Mouse (Mus musculus) heart, postnatal 10 days (tissue): ENCODE measurements around the gene Zswim4. TPM values are rescaled to one million over a fixed set of nuclear protein-coding genes. Genes with fewer than 3 reads are reported as not detected.

Experiments used
- DNase-seq, 2 experiments: peaks; one replicate each; pipeline ENCODE4 v3.0.0; 2021
- intact Hi-C: fragments of 180-260 bp; cut with DNase I; formaldehyde crosslinking; loops from one replicate; pipeline ENCODE4 v1.15.1; 2025
- total RNA-seq, 2 experiments: library from RNA; stranded (reverse); gene quantifications; 2 replicates each; pipeline ENCODE4 v1.2.3; 2021

Zswim4 gene
- 10 to 100 TPM; 10.5 to 11.3 TPM for total RNA-seq

DNA sequence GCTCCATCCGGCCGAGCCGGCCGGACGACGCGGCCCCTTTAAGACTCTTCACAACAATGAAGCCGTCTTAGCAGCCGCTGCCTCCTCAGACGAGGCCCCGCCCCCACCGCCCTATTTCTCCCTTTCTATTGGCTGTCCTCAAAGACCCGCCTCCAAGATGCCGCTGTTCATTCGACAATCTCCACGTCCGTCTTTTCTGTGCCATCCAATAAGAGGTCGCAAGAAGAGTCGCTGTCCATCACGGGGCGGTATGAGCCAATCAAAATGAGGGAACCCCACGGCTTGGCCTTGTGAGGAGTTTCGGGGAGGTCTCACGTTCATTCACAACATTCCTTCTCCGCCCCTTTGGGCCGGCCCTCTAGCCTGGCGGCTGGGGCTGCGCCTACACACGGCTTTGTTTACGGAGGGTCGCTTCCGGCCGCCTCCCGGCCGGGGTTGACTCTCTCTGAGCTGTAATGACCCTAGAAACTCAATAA, at the start of gene Zswim4:
Gene Zswim4 (minus strand): TSS at position 58 of the 476 bp plus-strand sequence.
- intact Hi-C loops = no loop called here
- DNase-seq = peak; percentile 99

GRCm38 (mm10) chr8:84285665-84286064, 48.8 kb upstream of the Zswim4 start:
- peak; percentile 57 to 68 for DNase-seq
- intact Hi-C loops = loop anchor here (1.0 kb wide), 2 partner anchors 99 to 246 kb away; no protein-coding TSS in a partner anchor

DNA sequence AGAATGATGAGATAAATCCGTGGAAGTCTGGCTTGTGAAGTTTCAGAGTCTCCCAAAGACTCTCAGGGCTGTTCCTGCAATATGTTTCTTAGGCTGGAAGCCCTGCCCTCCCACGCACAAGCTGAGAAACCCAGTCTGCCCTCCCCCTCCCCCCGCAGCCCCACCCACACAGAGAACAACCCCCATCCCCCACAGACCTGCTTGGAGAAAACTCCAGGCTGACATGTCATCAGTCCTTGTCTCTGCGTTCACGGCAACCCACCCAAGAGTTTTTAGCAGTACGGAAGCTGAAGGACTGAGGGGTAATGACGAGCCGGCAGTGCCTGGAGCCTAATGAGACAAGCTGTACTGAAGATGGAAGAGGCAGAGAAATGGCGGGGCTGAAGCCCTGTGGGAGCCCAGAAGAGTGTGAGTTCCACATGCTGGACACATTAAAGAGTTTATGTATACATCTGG, 47.8 kb upstream of the Zswim4 start:
- intact Hi-C loops = loop anchor here (1.0 kb wide), 2 partner anchors 98 to 245 kb away; no protein-coding TSS in a partner anchor
- DNase-seq = peak; percentile 44 to 54

- intact Hi-C loops = no loop called here
- no peak for DNase-seq
Observed at GRCm38 (mm10) chr8:84280777-84281176, 43.9 kb upstream of the Zswim4 start.

GRCm38 (mm10) chr8:84276447-84276846, 39.6 kb upstream of the Zswim4 start:
- DNase-seq = no peak
- intact Hi-C loops = no loop called here

DNA sequence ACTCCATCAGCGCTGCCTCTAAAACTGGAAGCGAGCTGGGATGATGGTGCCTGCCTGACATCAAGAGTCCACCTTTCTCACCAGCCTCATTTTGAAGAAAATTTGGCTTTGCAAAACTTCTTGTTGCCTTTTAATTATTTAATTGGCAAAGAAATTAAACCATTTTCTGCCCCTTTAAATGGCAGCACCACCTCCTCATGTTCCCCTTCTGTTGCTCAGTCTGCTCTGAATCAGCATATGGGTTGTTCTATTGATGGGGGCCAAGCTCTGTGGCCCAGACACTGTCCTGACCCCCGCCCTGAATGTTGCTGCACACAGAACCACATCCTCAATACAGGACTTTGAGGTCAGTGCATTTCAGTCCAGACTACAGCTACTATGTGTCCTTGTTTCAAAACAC, 37.1 kb upstream of the Zswim4 start:
- intact Hi-C loops = loop anchor here (5.0 kb wide), 1 partner anchor 87 kb away; the partner anchor contains the start of gene Nanos3
- no peak for DNase-seq

- intact Hi-C loops = loop anchor here (5.0 kb wide), 1 partner anchor 85 kb away; the partner anchor contains the start of gene Nanos3
- DNase-seq = no peak
Observed at GRCm38 (mm10) chr8:84272302-84272701, 35.4 kb upstream of the Zswim4 start.

DNA sequence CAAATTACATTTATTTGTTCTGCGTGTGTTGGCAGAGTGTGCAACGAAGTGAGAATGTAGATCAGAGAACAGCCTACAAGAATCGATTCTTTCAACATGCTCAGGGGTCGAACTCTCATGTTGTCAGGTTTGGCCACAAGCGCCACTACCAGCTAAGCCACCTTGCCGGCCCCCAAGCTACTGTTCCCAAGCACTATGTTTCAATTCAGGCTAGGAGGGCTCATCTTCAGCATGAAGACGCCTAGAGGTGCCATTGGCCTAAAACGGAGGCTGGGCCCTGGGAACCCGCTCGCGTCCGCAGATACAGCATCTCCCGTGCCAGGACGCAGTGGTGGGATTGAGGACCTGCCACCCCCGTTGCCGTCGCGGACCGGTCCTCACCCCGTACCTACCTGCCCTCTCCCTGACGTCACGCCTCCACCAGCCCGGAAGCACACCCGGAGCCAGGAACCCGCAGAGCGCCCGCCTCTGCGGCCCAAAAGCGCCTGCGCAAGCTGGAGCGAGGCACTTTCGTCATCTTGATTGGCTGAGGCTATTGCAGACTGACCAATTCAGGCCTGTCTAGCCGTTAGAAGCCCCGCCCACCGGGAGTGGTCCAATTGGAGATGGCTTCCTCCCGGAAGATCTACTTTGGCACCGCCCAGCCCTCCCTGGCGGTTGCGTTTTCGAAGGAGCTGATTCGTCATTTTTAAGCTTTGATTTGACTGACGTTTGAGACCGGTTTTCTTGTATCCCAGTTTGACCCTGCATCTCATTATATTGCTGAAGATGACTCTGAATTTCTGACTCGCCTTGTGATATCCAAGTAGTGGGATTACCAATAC, 33.3 kb upstream of the Zswim4 start, which contains the start of gene Ccdc130:
Gene Ccdc130 (minus strand): TSS at position 431 of the 824 bp plus-strand sequence.
- peak; percentile 99 to 100 for DNase-seq
- intact Hi-C loops = loop anchor here (5.0 kb wide), 1 partner anchor 83 kb away; the partner anchor contains the start of gene Nanos3

DNA sequence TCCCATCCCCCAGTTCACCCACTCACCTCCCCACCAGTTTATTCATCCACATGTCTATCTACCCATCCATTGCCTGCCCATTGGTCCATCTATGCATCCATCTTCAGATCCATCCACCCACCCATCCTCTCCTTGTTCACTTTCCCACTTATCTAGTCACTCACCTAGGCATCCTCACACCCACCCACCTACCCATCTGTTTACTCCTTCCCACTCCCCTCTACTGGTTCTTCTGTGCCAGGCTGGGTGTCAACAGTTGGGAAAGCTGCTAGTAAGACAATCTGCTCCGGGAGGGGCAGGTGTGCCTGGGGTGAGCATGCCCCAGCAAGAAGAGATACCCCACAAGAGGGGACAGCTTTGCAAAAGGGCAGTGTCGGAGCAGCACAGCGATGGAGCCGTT, 24.2 kb upstream of the Zswim4 start:
- DNase-seq = no peak
- intact Hi-C loops = no loop called here

DNA sequence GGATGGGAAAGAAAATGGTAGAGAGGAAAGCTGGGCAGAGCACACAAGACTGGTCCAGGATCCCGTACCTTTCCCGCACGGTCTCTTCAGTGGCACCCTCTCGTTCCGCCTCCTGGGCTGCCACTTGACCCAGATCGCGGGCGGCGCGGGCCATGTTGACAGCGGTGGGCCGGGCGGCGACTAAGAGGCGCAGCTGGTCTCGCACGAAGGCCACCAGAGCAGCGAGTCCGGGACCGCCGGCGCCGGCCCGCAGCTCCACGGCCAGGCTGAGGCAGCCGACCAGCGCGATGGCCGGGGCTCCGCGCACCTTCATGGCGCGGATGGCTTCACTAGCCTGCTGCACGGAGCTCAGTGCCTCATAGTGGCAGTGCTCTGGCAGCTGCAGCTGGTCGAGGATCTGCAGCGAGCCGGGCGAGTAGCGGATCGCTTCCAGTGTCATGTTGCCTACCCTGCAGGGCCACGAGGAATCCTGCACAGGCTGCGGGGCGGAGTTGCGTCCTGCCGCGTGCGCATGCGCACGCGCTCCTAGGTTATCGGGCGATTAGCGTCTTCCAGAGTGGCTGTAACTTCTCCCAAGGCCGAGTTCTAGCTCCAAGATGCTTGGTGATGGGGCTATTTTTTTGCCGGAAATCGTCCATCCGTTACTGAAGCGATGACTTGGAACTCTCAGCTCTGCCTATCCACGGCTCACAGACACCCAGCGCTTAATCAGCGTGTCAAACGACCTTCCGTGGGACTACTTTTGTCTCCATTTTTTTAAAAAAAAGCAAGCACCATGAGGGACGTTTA, 20.2 kb upstream of the Zswim4 start, which contains the start of gene Mri1:
Gene Mri1 (minus strand): TSS at position 505 of the 789 bp plus-strand sequence.
- peak; percentile 86 to 89 for DNase-seq
- intact Hi-C loops = no loop called here

DNA sequence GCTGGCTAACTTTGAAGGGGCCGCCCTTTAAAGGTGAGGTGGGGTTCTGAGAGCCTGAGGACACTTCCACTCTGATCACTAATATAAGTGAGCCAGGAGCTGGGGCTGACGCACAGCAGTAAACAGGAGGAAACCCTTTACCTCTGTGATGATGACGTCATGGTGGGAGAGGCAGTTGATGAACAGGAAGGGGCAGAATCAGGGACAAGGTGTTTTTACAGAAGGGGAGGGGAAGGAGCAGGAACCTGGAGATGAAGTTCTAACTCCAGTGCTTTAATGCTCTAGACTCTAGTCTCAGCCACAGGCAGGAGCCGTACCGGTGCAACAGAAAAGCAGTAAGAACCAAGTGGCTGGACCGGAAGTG, 19.6 kb upstream of the Zswim4 start:
- intact Hi-C loops = no loop called here
- DNase-seq = no peak

- intact Hi-C loops = no loop called here
- DNase-seq = no peak
Observed at GRCm38 (mm10) chr8:84255858-84256257, 19.0 kb upstream of the Zswim4 start.

DNA sequence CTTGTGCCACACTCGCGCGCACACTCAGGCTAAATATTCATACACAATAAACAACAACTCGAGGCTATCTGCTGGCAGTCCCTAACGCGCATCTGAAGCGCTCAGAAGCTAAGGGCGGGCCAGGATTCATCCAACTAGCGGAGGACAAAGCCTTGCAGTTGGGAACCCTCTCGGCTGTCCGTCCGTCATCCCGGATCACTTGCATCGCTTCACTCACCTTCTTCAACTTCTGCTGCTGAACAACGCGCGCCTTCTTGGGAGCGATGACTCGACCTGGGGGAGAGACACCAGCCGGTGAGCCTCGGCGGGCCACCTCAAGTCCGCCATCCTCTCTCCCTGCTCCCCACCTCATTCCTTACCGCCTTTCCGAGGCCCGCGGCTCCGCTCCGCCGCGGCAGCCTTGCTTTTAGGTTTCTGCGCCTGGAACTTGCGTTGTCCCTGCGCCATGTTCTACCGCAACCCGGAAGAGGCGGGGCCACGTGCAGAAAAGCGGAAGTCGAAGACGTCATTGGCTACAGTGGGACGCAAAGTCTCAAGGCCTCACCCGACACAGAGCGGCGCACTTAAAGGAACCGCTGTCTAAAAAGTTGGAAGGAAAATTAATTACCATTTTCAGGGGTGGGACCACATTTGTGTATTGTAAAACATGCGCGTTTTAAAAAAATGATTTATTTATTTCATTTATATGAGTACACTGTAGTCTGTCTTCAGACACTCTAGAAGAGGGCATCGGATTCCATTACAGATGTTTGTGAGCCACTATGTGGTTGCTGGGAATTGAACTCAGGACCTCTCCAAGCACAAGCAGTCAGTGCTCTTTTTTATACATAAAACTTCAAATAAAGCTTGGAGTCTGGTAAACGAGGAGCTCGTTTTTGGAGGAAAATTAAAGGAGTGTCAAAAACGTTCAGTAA, 12.7 kb upstream of the Zswim4 start, which contains the start of gene D8Ertd738e:
Gene D8Ertd738e (minus strand): TSS at position 463 of the 914 bp plus-strand sequence.
- intact Hi-C loops = no loop called here

DNA sequence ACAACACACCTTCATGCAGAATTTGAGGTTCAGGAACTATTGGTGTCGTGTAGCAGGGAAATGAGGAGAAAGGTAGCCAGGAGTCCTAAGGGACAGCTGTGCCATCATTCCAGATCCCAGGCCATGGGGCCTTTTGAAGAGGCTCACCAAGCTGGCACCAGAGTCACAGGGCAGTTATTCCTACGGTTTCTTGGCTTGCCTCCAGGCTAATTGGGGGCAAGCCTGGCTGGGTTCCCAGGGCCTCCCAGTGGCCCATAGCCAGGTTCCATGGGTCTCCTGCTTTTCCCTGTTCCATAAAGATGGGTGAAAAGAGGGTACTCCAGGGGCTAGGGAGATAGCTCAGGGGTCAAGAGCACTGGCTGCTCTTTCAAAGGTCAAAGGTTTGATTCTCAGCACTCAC, 5.0 kb upstream of the Zswim4 start:
- intact Hi-C loops = no loop called here

More for the DNA sequence above, 12.7 kb upstream of the Zswim4 start, which contains the start of gene D8Ertd738e:
- peak; percentile 91 to 94 for DNase-seq

GRCm38 (mm10) chr8:84241167-84241566, 4.3 kb upstream of the Zswim4 start:
- DNase-seq = no peak
- intact Hi-C loops = no loop called here

More for the DNA sequence above, 5.0 kb upstream of the Zswim4 start:
- DNase-seq = no peak

- intact Hi-C loops = no loop called here
- DNase-seq = peak in 1 of 2 experiments; percentile 20
Observed at GRCm38 (mm10) chr8:84237542-84238229, 831 bp upstream of the Zswim4 start.

GRCm38 (mm10) chr8:84236410-84236997, 351 bp downstream of the Zswim4 start:
- DNase-seq = no peak
- intact Hi-C loops = no loop called here

- peak; percentile 25 to 44 for DNase-seq
Observed at GRCm38 (mm10) chr8:84235746-84236409, 977 bp downstream of the Zswim4 start.

More at GRCm38 (mm10) chr8:84235746-84236409, 977 bp downstream of the Zswim4 start:
- intact Hi-C loops = no loop called here
